Mouse (Mus musculus) hindbrain, embryonic 10.5 days (tissue): Measurements from ENCODE around the gene Tmem106c. TPM values are rescaled to one million over a fixed set of nuclear protein-coding genes. Genes with fewer than 3 reads are reported as not detected.

Source experiments
- DNase-seq: peaks from one replicate; pipeline ENCODE4 v3.0.0-alpha.2; 2017; ENCODE audit warnings: low spot score
- H3K27ac ChIP-seq: fragments of 300-500 bp; sonication (generic); 2 replicates; pipeline ENCODE4 v1.5.1; 2016; ENCODE audit warnings: mild to moderate bottlenecking, moderate library complexity
- H3K27me3 ChIP-seq: fragments of 300-500 bp; sonication (generic); 2 replicates; pipeline ENCODE4 v1.6.1; 2016; ENCODE audit warnings: mild to moderate bottlenecking; ENCODE audit not compliant: poor library complexity, insufficient read depth, severe bottlenecking
- H3K36me3 ChIP-seq: fragments of 300-500 bp; sonication (generic); 2 replicates; pipeline ENCODE4 v1.6.1; 2016; ENCODE audit warnings: mild to moderate bottlenecking, moderate library complexity
- H3K4me1 ChIP-seq: fragments of 300-500 bp; sonication (generic); replicated peaks from 2 replicates; pipeline ENCODE4 v1.6.1; 2016; ENCODE audit warnings: mild to moderate bottlenecking
- H3K4me3 ChIP-seq: fragments of 300-500 bp; sonication (generic); 2 replicates; pipeline ENCODE4 v1.5.1; 2016; ENCODE audit warnings: mild to moderate bottlenecking, moderate library complexity
- H3K9me3 ChIP-seq: fragments of 300-500 bp; sonication (generic); 2 replicates; pipeline ENCODE4 v1.6.1; 2016; ENCODE audit warnings: mild to moderate bottlenecking, moderate library complexity
- WGBS: fragments of 180-500 bp; shearing (Covaris S2); methylation state at CpG from one replicate; pipeline ENCODE4 v1.1.7; 2016; 5-methylcytosine and 5-hydroxymethylcytosine counted together
- polyA plus RNA-seq: library from polyadenylated mRNA; unstranded; fragments of >200 nt; fragmentation: Nextera tagmentation; extraction: Ambion mirVana; gene quantifications from 2 replicates; pipeline ENCODE4 v1.2.1, GENCODE M21; 2016

The Tmem106c gene
- polyA plus RNA-seq, 1 experiment from 2014 or later = 58.9 TPM

DNA sequence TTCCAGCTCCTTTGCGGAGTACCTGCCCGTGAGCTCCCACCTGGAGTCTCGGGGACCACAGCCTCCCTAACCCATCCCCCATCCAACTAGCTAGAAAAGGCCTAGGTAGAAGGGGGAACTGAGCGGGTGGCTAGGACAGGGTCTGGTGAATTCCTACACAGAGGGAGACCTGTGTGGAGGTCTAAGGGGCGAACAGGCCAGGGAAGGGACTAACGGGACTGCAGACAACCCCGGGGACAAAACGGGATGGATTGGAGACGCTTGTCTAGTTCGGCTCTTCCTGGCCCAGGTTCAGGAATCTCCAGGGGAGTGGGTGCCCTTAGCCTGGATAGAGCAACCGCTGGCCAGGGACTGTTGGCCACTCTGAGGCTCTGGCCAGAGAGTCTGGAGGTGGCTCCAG lies 41.2 kb downstream of the Tmem106c start:
- no peaks in the 10 kb centered on the region for H3K36me3 ChIP-seq
- 5% methylated on average over 11 of the region's 11 CpGs for WGBS
- H3K27ac ChIP-seq = peak overlapping the region; percentile 96
- peak overlapping the region; percentile 79 for H3K4me3 ChIP-seq
- no peaks in the 10 kb centered on the region for H3K9me3 ChIP-seq
- DNase-seq = peak; percentile 37
- peaks cover 32% of the 10 kb centered on the region for H3K27me3 ChIP-seq
- peaks cover 53% of the 10 kb centered on the region for H3K4me1 ChIP-seq

GRCm38 (mm10) chr15:98012810-98013209 lies 48.8 kb downstream of the Tmem106c start:
- Histone ChIP-seq H3K36me3 (no peaks in the 10 kb centered on the region), H3K9me3 (no peaks in the 10 kb centered on the region), H3K4me1 (no peaks in the 10 kb centered on the region), H3K27me3 (peaks cover 14% of the 10 kb centered on the region; the same call in 1 of the 2 replicates), H3K4me3 (no peak overlapping the region), H3K27ac (no peak overlapping the region)
- 70% methylated on average over 6 of the region's 6 CpGs for WGBS
- DNase-seq = no peak

GRCm38 (mm10) chr15:98017925-98018324 lies 53.9 kb downstream of the Tmem106c start:
- no peaks in the 10 kb centered on the region for H3K27me3 ChIP-seq
- H3K9me3 ChIP-seq = no peaks in the 10 kb centered on the region
- H3K4me1 ChIP-seq = peaks cover 12% of the 10 kb centered on the region
- no peak overlapping the region for H3K4me3 ChIP-seq
- no peak for DNase-seq
- no peak overlapping the region for H3K27ac ChIP-seq
- H3K36me3 ChIP-seq = no peaks in the 10 kb centered on the region
- WGBS = 87% methylated on average over 4 of the region's 4 CpGs

GRCm38 (mm10) chr15:98019047-98019446 lies 55.0 kb downstream of the Tmem106c start:
- Histone ChIP-seq H3K27ac (no peak overlapping the region; the same call in 1 of the 2 replicates), H3K27me3 (no peaks in the 10 kb centered on the region), H3K4me3 (no peak overlapping the region), H3K9me3 (no peaks in the 10 kb centered on the region), H3K4me1 (peaks cover 17% of the 10 kb centered on the region), H3K36me3 (no peaks in the 10 kb centered on the region)
- 70% methylated on average over 3 of the region's 3 CpGs for WGBS
- DNase-seq = no peak

Other genes with a start within 250 kb of the Tmem106c start
- gene Endou, start 232.9 kb upstream of the Tmem106c start, polyA plus RNA-seq = 0.07 and 0.08 TPM in 2 replicates
- 6.2 and 6.7 TPM in 2 replicates for gene Rapgef3, start 196.2 kb upstream of the Tmem106c start, polyA plus RNA-seq
- gene Slc48a1, start 185.7 kb upstream of the Tmem106c start, polyA plus RNA-seq = 28.8 and 31.3 TPM in 2 replicates
- 25.7 and 32.7 TPM in 2 replicates for gene Hdac7, start 119.7 kb upstream of the Tmem106c start, polyA plus RNA-seq
- gene Vdr, start 53.6 kb upstream of the Tmem106c start, polyA plus RNA-seq = 0.51 and 1.0 TPM in 2 replicates
- 196 and 224 TPM in 2 replicates for gene Col2a1, start 40.5 kb downstream of the Tmem106c start, polyA plus RNA-seq
- gene Pfkm, start 128.4 kb downstream of the Tmem106c start, polyA plus RNA-seq = 33.0 and 37.9 TPM in 2 replicates
- gene Senp1, start 129.5 kb downstream of the Tmem106c start, polyA plus RNA-seq = 36.5 and 44.1 TPM in 2 replicates
- 39.4 and 48.8 TPM in 2 replicates for gene Asb8, start 201.4 kb downstream of the Tmem106c start, polyA plus RNA-seq
- 5.9 and 12.2 TPM in 2 replicates for gene Ccdc184, start 203.0 kb downstream of the Tmem106c start, polyA plus RNA-seq
- gene Olfr288, start 231.3 kb downstream of the Tmem106c start, polyA plus RNA-seq = not detected in 2 replicates